Mouse (Mus musculus): ENCODE results near the gene Cdk16.

Cdk16 gene

DNA sequence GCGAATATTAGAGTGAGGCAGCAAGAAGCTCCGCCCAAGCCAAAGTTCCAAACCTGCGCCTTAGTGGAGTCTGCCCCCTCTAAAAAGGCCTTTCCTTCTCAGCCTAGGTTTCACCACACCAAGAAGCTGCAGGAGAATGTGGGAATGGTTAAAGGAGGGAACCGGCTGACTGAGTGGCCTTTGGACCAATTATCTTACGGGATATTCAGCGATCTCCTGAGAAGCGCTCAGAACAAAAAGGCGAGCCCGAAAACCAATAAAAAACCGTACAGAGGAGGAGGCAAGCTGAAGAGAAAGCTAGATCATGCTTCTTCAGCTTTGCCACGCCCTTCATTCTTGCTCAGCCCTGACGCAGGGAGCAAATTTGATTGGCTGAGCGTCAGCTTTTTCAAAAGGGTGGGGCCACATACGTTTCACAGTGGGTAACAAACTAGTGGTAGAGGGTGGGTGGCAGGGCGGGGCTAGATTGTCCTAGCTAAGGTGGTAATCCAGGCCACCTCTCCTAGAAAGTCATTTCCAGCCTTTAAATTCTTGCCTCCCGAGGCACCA, at the start of gene Cdk16:
TSS of gene Cdk16 (plus strand) at position 436 of the 549 bp plus-strand sequence.
- DNase-seq = peak; percentile 71 to 74

- DNase-seq = no peak
These were observed 49.6 kb upstream of the Cdk16 start for GRCm38 (mm10) chrX:20638141-20638540.

DNA sequence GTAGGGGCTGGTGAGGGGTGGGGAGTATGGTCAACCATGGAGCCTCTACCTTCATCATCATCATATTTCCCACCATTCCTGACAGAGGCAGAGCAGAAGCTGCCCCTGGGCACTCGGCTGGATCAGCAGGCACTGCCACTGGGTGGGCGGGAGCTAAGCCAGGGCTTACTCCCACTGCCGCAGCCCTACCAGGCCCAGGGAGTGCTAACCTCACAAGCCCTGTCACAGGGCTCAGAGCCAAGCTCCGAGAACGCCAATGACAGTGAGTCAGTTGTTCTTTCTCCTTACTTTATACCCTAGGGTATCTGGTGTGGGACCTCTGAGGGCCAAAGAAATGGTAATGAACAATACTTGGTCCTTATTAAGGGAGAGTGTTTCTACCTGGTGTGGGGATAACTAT, 43.0 kb upstream of the Cdk16 start:
- DNase-seq = no peak

- no peak for DNase-seq
These were observed 30.2 kb upstream of the Cdk16 start for GRCm38 (mm10) chrX:20657593-20657992.

DNA sequence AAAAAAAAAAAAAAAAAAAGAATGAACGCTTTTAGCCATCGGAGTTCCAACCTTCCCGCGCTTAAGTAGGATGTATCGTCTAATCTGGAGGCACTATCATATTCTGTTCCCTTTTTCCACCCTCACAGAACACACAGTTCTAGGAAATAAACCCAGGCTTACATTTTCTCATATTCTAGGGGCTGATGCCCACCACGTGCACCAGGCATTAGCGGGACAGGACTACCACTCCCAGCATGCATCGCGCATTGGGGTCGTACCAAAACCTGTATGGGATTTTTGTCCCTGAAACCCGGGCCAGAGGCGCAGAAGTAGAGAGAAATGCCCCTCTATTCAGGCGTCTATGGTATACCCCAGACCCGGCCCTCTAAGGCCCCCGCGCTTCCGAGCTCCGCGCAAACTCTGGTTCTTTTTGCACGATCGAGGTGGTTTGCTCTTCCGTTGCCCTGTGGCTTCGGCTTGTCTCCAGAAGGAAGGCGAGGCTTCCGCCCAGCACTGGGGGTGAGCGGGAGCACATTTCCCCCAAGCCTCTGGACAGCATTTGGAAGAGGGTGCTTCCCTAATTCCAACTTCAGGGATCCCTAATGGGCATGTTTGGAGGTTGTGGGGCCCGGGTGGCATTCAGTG, 29.6 kb upstream of the Cdk16 start, which contains the start of gene Uba1:
TSS of gene Uba1 (plus strand) at position 301 of the 627 bp plus-strand sequence.
- DNase-seq = peak; percentile 70 to 72

GRCm38 (mm10) chrX:20658891-20659406, 28.8 kb upstream of the Cdk16 start:
- DNase-seq = peak in 1 of 2 experiments; percentile 10

DNA sequence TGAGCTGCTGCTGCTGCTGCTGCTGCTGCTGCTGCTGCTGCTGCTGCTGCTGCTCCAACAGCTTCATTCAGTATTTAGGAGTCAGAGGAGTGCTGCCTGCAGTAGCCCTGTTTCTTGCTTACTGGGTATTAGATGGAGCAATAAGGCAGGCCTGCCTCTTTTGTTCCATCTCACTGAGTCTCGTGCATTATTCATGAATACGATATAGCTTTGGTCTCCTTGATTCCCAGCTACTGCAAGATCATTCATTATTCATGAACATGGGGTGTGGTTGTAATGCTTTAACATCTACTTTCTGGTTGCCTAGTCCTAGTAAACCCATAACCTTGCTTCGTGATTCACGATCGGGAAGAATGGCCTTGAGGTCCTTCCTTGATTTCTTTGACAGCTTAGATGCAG, 25.4 kb upstream of the Cdk16 start:
- no peak for DNase-seq

GRCm38 (mm10) chrX:20662716-20663443, 24.9 kb upstream of the Cdk16 start:
- DNase-seq = peak; percentile 70 to 71

- DNase-seq = no peak
These were observed 24.3 kb upstream of the Cdk16 start for GRCm38 (mm10) chrX:20663444-20663790.

DNA sequence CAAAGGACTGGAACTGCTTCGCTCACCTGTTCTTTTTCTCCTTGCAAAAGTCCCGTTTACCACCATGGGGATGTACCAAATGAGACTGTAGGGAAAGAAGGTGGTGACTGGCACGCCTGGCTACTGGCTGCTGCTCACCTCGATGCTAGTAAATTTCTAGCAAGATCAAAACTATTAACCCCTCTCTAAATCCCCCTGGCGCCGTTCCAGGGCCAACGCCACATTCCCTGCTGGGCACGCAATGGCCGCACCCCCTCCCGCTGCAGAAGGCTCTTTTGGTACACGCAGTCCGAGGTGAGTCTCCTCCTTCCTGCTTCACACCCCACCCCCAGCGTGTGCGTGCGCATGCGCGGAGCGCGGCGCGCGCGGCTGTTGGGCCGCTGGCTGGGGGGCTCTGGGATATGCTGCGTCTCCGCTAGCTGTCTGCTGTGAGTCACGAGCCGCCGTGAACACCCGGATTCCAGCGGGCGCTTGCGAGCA, 354 bp downstream of the Cdk16 start:
- DNase-seq = peak; percentile 71

GRCm38 (mm10) chrX:20688615-20689014, 861 bp downstream of the Cdk16 start:
- peak; percentile 35 to 45 for DNase-seq

DNA sequence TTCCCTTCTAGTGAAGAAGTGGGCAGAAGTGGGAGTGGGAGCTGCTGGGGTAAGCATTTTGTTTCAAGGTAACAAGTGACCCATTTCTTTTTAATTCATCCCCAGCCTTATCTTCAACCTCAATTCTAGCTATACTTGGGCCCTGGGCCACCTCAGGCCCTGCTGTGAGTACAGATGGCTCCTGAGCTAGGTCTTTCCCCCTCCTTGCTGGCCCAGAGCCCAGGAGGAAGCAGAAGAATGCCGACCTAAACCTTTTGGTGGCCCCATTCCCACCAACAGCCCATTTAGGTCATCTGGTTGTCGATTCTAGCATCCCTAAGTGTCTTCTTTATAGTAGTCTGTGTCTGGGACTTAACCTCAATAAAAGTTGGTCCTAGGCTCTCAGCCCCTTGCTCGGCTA, 3.8 kb downstream of the Cdk16 start:
- DNase-seq = no peak

DNA sequence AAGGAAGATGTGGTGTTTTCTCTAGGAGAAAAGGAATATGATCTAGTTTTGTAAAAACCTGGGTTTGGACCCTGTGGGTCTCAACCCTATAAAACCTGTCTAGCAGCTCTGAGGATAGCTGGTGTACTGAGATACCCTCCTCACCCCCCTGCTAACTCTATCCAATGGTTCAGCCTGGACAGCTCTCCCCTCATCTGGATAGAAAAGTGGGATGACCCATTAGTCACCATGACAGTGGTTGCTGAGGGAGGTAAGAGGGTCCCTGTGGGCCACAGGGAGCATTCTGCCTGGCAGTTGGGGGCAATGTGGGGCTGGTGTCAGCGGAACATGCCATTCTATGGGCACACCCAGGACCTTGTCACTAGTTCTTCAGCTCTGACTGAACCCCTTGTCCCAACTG, 4.9 kb downstream of the Cdk16 start:
- DNase-seq = no peak

- DNase-seq = no peak
These were observed 8.1 kb downstream of the Cdk16 start for GRCm38 (mm10) chrX:20695842-20696241.

GRCm38 (mm10) chrX:20703741-20704290, 16.1 kb downstream of the Cdk16 start, which contains the start of gene Usp11:
TSS of gene Usp11 (plus strand) at chrX:20703906.
- DNase-seq = peak in 1 of 2 experiments; percentile 16

DNA sequence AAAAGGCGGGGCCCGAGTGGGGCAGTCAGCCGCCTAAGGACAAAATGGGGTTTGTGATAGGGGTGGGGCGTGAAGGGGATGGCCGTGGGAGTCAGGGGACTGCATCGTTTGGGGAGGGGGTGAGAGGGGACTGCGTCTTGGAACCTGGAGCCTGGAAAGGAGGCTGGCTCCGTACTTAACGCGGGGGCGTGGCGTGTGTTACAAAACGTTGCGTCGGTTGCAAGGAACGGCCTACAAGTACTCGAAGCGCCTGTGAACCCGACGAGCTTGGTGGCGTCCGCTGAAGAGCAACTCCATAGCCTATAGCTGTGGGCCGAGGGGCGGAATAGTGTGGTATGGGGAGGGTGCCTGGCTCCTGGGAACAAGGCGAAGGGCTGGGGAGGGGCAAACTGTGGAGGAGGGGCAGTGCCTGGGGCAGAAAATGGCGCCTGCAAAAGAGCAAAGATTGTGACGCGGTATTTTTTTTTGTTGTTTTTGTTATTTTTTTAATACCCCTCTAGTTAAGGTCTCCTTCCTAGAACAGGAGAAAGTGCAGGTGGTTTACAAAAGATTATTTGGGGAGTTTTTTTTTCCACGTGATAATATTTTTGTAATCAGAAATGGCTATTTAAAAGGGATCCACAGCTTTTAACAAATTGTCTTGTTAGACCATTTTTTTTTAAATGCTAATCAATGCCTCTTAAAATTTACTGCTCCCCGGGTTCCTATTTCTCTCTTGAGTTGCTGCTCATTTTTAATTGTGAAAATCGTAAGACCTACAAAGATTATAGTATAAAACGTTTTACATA, 16.7 kb downstream of the Cdk16 start:
- peak; percentile 54 to 65 for DNase-seq

DNA sequence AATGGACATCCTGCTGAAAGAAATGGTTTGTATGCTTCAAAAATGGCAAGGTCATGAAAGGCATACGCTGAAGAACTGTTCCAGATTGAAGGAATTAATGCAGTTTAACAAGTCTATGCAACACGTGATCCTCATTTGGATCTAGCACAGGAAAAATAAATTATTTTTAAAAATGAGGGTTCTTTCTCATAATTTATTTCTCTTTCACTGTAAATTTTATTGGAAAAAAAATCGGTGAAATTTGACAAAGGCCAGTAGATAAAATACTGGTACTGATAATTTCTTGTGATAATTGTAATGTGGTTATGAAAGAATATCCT, 17.3 kb downstream of the Cdk16 start:
- DNase-seq = no peak

DNA sequence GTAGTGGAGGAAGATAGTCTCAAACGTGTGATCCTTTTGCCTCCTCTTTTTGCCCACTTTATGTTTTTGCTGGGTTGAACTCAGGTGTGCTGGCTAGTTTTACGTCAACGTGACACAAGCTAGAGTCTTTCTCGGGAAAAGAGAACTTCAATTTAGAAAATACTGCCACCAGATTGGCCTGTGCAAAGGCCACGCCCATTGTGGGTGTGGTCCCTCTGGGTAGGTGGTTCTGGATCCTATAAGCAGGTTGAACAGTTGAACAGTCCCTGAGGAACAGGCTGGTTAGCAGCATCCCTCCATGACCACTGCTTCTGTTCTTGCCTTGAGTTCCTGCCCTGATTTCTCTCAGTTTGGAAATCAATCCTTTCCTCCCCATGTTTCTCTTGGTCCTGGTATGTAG, 40.9 kb downstream of the Cdk16 start:
- no peak for DNase-seq

- DNase-seq = peak in 1 of 2 experiments; percentile 19
These were observed 42.3 kb downstream of the Cdk16 start for GRCm38 (mm10) chrX:20730048-20730447.

GRCm38 (mm10) chrX:20736479-20736878, 48.7 kb downstream of the Cdk16 start:
- DNase-seq = no peak

DNA sequence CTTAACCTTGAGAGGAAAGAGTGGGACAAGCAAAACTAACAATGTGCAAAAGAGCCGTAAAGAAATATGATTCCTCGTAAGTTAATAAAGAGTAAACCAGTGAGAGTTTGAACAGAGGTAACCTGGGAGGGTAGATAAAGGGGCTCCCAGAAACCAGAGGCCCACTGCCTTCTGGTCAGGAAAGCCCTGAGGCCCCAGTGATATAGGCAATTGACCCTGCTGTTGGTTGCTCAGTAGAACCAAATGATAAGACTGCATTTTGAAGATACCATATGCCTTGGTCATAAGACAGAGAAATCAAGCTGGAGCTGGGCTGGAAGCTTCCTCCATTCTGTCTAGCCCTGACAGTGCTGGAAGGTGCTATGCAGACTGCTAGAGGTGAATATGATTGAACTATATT, 61.1 kb downstream of the Cdk16 start:
- no peak for DNase-seq
